Mouse (Mus musculus) heart, embryonic 14.5 days (tissue): ENCODE measurements around the gene Vegfa. TPM values are rescaled to one million over a fixed set of nuclear protein-coding genes. Genes with fewer than 3 reads are reported as not detected.
A peak's percentile ranks its signal among the peaks of the same experiment; 100 is the strongest.

ENCODE experiments used
- ATAC-seq: fragments of 200-750 bp; cut with Nextera tagmentation; 2 replicates; pipeline ENCODE4 v1.8.0; 2017; ENCODE audit warnings: low read depth, moderate TSS enrichment; ENCODE audit not compliant: insufficient number of reproducible peaks, insufficient read depth, low FRiP score
- H3K27ac ChIP-seq, 2 experiments: fragments of 200-500 bp in 1 of 2; fragments of 300-500 bp in 1 of 2; sonication (generic) in 1 of 2; replicated peaks in 1 of 2; 2 replicates each; pipeline ENCODE4 v1.5.1; 2012 to 2014; ENCODE audit warnings: low read depth in 2 of 2, low read length in 2 of 2, control low read depth in 1 of 2, mild to moderate bottlenecking in 1 of 2, mixed read lengths in 1 of 2; ENCODE audit not compliant: control insufficient read depth in 1 of 2, insufficient read depth in 1 of 2
- H3K27me3 ChIP-seq: fragments of 300-500 bp; sonication (generic); 2 replicates; pipeline ENCODE4 v1.6.1; 2014; ENCODE audit warnings: mild to moderate bottlenecking, low read length, control low read depth; ENCODE audit not compliant: control insufficient read depth, insufficient read depth
- H3K36me3 ChIP-seq: fragments of 300-500 bp; sonication (generic); 2 replicates; pipeline ENCODE4 v1.6.1; 2014; ENCODE audit warnings: mild to moderate bottlenecking, control low read depth, low read length, mixed read lengths; ENCODE audit not compliant: control insufficient read depth, insufficient read depth
- H3K4me1 ChIP-seq, 2 experiments: fragments of 200-500 bp in 1 of 2; fragments of 300-500 bp in 1 of 2; sonication (generic) in 1 of 2; 2 replicates each; pipeline ENCODE4 v1.6.1; 2012 to 2014; ENCODE audit warnings: low read length in 2 of 2, control low read depth in 1 of 2, mixed read lengths in 1 of 2; ENCODE audit not compliant: control insufficient read depth in 2 of 2, insufficient read depth in 2 of 2
- H3K4me2 ChIP-seq: fragments of 300-500 bp; sonication (generic); 2 replicates; pipeline ENCODE4 v1.6.1; 2014; ENCODE audit warnings: mild to moderate bottlenecking, low read length
- H3K4me3 ChIP-seq, 2 experiments: fragments of 200-500 bp in 1 of 2; fragments of 300-500 bp in 1 of 2; sonication (generic) in 1 of 2; 2 replicates each; pipeline ENCODE4 v1.5.1; 2012 to 2014; ENCODE audit warnings: low read length in 2 of 2, mild to moderate bottlenecking in 2 of 2, control low read depth in 1 of 2, low read depth in 1 of 2, moderate library complexity in 1 of 2; ENCODE audit not compliant: control insufficient read depth in 1 of 2, insufficient read depth in 1 of 2
- H3K9ac ChIP-seq: fragments of 300-500 bp; sonication (generic); 2 replicates; pipeline ENCODE4 v1.6.1; 2014; ENCODE audit warnings: mild to moderate bottlenecking, low read length
- H3K9me3 ChIP-seq: fragments of 300-500 bp; sonication (generic); 2 replicates; pipeline ENCODE4 v1.6.1; 2016; ENCODE audit warnings: low read length, control low read depth; ENCODE audit not compliant: control insufficient read depth
- WGBS: fragments of 180-500 bp; shearing (Covaris S2); extraction: QIAGEN DNeasy Blood & Tissue Kit; methylation state at CpG from one replicate; pipeline ENCODE4 v1.1.7; 2014; 5-methylcytosine and 5-hydroxymethylcytosine counted together
- polyA plus RNA-seq: library from polyadenylated mRNA; unstranded; fragments of >200 nt; fragmentation: Nextera tagmentation; extraction: Ambion mirVana; gene quantifications from 2 replicates; pipeline ENCODE4 v1.2.1, GENCODE M21; 2014

The Vegfa gene
- polyA plus RNA-seq, 1 experiment from 2014 or later, result 8.1 TPM

- no peak overlapping the region for H3K27ac ChIP-seq
- H3K36me3 ChIP-seq, result no peaks in the 10 kb centered on the region
- no peaks in the 10 kb centered on the region for H3K9me3 ChIP-seq
- no peak overlapping the region for H3K4me2 ChIP-seq
- no peak overlapping the region for H3K4me3 ChIP-seq
- ATAC-seq, result no peak
- no peaks in the 10 kb centered on the region for H3K27me3 ChIP-seq
- no peak overlapping the region for H3K9ac ChIP-seq
- peaks cover 3 to 6% of the 10 kb centered on the region in 2 experiments; a peak in 3 of 4 replicates for H3K4me1 ChIP-seq
- 19% methylated on average over 6 of the region's 6 CpGs for WGBS
These were observed 8.4 kb upstream of the Vegfa start for GRCm38 (mm10) chr17:46040561-46040960.

- H3K36me3 ChIP-seq, result no peaks in the 10 kb centered on the region
- WGBS, result 35% methylated on average over 3 of the region's 3 CpGs
- H3K4me3 ChIP-seq, result no peak overlapping the region
- no peaks in the 10 kb centered on the region for H3K9me3 ChIP-seq
- H3K9ac ChIP-seq, result no peak overlapping the region
- H3K4me1 ChIP-seq, result peaks cover 7 to 9% of the 10 kb centered on the region in 2 experiments
- H3K27ac ChIP-seq, result no peak overlapping the region
- no peaks in the 10 kb centered on the region for H3K27me3 ChIP-seq
- no peak overlapping the region for H3K4me2 ChIP-seq
- ATAC-seq, result no peak
These were observed 6.7 kb upstream of the Vegfa start for GRCm38 (mm10) chr17:46038906-46039305.

- 46% methylated on average over 6 of the region's 6 CpGs for WGBS
- H3K4me1 ChIP-seq, result peaks cover 19 to 21% of the 10 kb centered on the region in 2 experiments
- H3K9me3 ChIP-seq, result no peaks in the 10 kb centered on the region
- no peaks in the 10 kb centered on the region for H3K27me3 ChIP-seq
- H3K9ac ChIP-seq, result no peak overlapping the region
- no peak overlapping the region for H3K4me2 ChIP-seq
- ATAC-seq, result no peak
- H3K36me3 ChIP-seq, result no peaks in the 10 kb centered on the region
- H3K27ac ChIP-seq, result no peak overlapping the region; a peak in 1 of 4 replicates
- no peak overlapping the region for H3K4me3 ChIP-seq
These were observed 4.2 kb upstream of the Vegfa start for GRCm38 (mm10) chr17:46036400-46036799.

- Histone ChIP-seq H3K9ac (peak overlapping the region; percentile 22; the same call in 1 of the 2 replicates), H3K4me1 (peaks cover 25 to 27% of the 10 kb centered on the region in 2 experiments), H3K4me2 (no peak overlapping the region), H3K9me3 (no peaks in the 10 kb centered on the region), H3K27ac (no peak overlapping the region), H3K36me3 (no peaks in the 10 kb centered on the region), H3K27me3 (no peaks in the 10 kb centered on the region), H3K4me3 (no peak overlapping the region)
- 36% methylated on average over 6 of the region's 6 CpGs for WGBS
- no peak for ATAC-seq
These were observed 1.9 kb upstream of the Vegfa start for GRCm38 (mm10) chr17:46034110-46034509.

- Histone ChIP-seq H3K9me3 (no peaks in the 10 kb centered on the region), H3K9ac (peak overlapping the region; percentile 22; the same call in 1 of the 2 replicates), H3K27me3 (no peaks in the 10 kb centered on the region), H3K27ac (no peak overlapping the region), H3K4me3 (no peak overlapping the region), H3K4me2 (peak overlapping the region; percentile 79; the same call in 1 of the 2 replicates), H3K4me1 (peaks cover 30 to 32% of the 10 kb centered on the region in 2 experiments), H3K36me3 (no peaks in the 10 kb centered on the region)
- ATAC-seq, result no peak
- WGBS, result 13% methylated on average over 2 of the region's 2 CpGs
These were observed 1.4 kb upstream of the Vegfa start for GRCm38 (mm10) chr17:46033607-46034006.

- Histone ChIP-seq H3K9ac (no peak overlapping the region; the same call in 1 of the 2 replicates), H3K4me3 (no peak overlapping the region), H3K4me2 (peak overlapping the region; percentile 79), H3K27me3 (no peaks in the 10 kb centered on the region), H3K9me3 (no peaks in the 10 kb centered on the region), H3K36me3 (no peaks in the 10 kb centered on the region), H3K27ac (no peak overlapping the region), H3K4me1 (peaks cover 33 to 36% of the 10 kb centered on the region in 2 experiments)
- WGBS, result 36% methylated on average over 6 of the region's 6 CpGs
- no peak for ATAC-seq
These were observed 953 bp upstream of the Vegfa start for GRCm38 (mm10) chr17:46033122-46033521.

- ATAC-seq, result no peak
- H3K9ac ChIP-seq, result peak overlapping the region; percentile 99
- no peaks in the 10 kb centered on the region for H3K27me3 ChIP-seq
- peak overlapping the region; percentile 79 for H3K4me2 ChIP-seq
- H3K4me3 ChIP-seq, result peak overlapping the region; percentile 92 to 95
- H3K36me3 ChIP-seq, result 0 out of 2 replicates have a peak, but pooled peaks cover 2% of the 10 kb centered on the region
- H3K27ac ChIP-seq, result peak overlapping the region; percentile 98 to 99
- H3K4me1 ChIP-seq, result peaks cover 44 to 50% of the 10 kb centered on the region in 2 experiments
- no peaks in the 10 kb centered on the region for H3K9me3 ChIP-seq
- WGBS, result under 1% methylated on average over 38 of the region's 50 CpGs
These were observed 453 bp downstream of the Vegfa start for GRCm38 (mm10) chr17:46031621-46032211.
